24 mouse cellular contexts compared by ENCODE assay signal in the genomic region with DNA sequence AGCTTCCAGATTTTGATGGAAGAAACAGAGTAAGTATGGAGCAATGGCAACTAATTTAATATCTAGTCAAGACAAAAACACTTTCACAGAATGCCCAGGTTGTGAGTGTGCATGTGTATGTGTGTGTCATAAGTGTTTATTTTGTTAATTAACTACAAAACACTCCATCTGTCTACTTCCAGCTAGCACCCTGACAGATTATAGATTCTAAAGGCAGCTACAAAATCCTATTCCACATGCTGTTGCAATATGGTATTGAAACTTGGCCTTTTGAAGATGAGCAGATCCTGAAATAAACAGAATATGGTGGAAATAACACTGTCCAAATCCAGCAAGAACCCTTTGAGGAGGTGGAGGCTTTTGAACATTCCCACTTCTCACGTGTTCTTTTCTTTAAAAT.
"Had no signal": no experiment of that assay in that cellular context is flagged by ENCODE, and none has a peak within 500 bp of the region (broad histone marks: within the 10 kb centered on the region; RNA-seq: fewer than 3 reads in every experiment).

No protein-coding gene starts in this region.

- H3K36me3 ChIP-seq: limb, embryonic 10.5 days; limb, embryonic 13.5 days; liver, embryonic 12.5 days; liver, embryonic 15.5 days; lung, embryonic 15.5 days; midbrain, embryonic 10.5 days; midbrain, embryonic 13.5 days; neural tube, embryonic 13.5 days; stomach, embryonic 15.5 days had no signal

- H3K27me3 ChIP-seq: limb, embryonic 13.5 days; liver, embryonic 12.5 days; liver, embryonic 15.5 days; lung, embryonic 15.5 days; megakaryocyte, embryonic 14.5 days; midbrain, embryonic 13.5 days; neural tube, embryonic 13.5 days; stomach, embryonic 15.5 days had no signal

- H3K4me1 ChIP-seq: limb, embryonic 10.5 days; limb, embryonic 13.5 days; liver, embryonic 12.5 days; liver, embryonic 15.5 days; lung, embryonic 15.5 days; megakaryocyte, embryonic 14.5 days; midbrain, embryonic 10.5 days; midbrain, embryonic 13.5 days; neural tube, embryonic 13.5 days; stomach, embryonic 15.5 days had no signal

- H3K9ac ChIP-seq: limb, embryonic 13.5 days; liver, embryonic 12.5 days; liver, embryonic 15.5 days; lung, embryonic 15.5 days; midbrain, embryonic 13.5 days; neural tube, embryonic 13.5 days; stomach, embryonic 15.5 days had no signal

- ATAC-seq: intestine, postnatal 0 days; liver, embryonic 12.5 days; midbrain, embryonic 13.5 days; midbrain, embryonic 16.5 days had no signal

- DNase-seq: kidney, adult 2 months; kidney, postnatal 25 days; liver; lung, adult 18-20 months; lung, postnatal 10 days; lung, postnatal 36 days; retina, postnatal 1 day; right cerebral cortex, postnatal 25 days; spleen, adult 18-20 months; thymus, postnatal 36 days had no signal

- H3K4me2 ChIP-seq: limb, embryonic 13.5 days; liver, embryonic 12.5 days; liver, embryonic 15.5 days; lung, embryonic 15.5 days; midbrain, embryonic 13.5 days; neural tube, embryonic 13.5 days; stomach, embryonic 15.5 days had no signal

- H3K4me3 ChIP-seq: limb, embryonic 10.5 days; limb, embryonic 13.5 days; liver, embryonic 12.5 days; liver, embryonic 15.5 days; lung, embryonic 15.5 days; megakaryocyte, embryonic 14.5 days; midbrain, embryonic 10.5 days; midbrain, embryonic 13.5 days; myocyte; neural tube, embryonic 13.5 days; stomach, embryonic 15.5 days had no signal

- H3K27ac ChIP-seq: kidney, postnatal 0 days; limb, embryonic 10.5 days; limb, embryonic 13.5 days; liver, embryonic 12.5 days; liver, embryonic 15.5 days; lung, embryonic 15.5 days; midbrain, embryonic 10.5 days; midbrain, embryonic 13.5 days; neural tube, embryonic 13.5 days; stomach, embryonic 15.5 days had no signal

- H3K9me3 ChIP-seq: limb, embryonic 10.5 days; limb, embryonic 13.5 days; liver, embryonic 12.5 days; liver, embryonic 15.5 days; lung, embryonic 15.5 days; megakaryocyte, embryonic 14.5 days; midbrain, embryonic 10.5 days; midbrain, embryonic 13.5 days; neural tube, embryonic 13.5 days; stomach, embryonic 15.5 days had no signal
